Mouse (Mus musculus) thymus, postnatal 25 days (tissue): ENCODE measurements around the gene Gjd3.
A peak's percentile ranks its signal among the peaks of the same experiment; 100 is the strongest.
"Not testable (repeated sequence)": the region's sequence is repeated elsewhere in the genome, so short reads cannot be mapped to it uniquely, and the experiment has no call there.

ENCODE experiments used
- DNase-seq: peaks from one replicate; pipeline ENCODE4 v3.0.0; 2022

Gjd3 gene

GRCm38 (mm10) chr11:98982773-98983133 lies at the start of gene Gjd3:
Gjd3 (minus strand) TSS chr11:98983016.
- DNase-seq: no peak

- DNase-seq: peak; percentile 13
Measured at GRCm38 (mm10) chr11:99026899-99027440, 44.2 kb upstream of the Gjd3 start.

DNA sequence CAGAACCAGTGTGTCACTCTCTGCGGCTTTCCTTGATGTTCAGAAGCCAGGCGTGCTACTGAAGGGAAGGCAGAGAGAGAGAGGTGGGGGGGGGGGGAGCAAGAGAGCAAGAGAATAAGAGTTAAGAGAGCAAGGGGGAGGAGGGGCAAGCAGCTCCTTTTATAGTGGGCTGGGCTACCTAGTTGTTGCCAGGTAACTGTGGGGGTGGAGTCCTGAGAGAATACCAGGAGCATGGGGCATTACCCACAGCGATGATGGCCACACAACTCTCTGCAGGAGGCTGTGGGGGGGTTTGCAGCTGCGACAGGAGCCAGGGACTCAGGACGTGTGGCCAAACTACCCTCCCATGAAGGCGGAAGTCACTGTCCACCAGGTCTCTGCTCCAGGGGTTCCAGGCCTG lies 43.1 kb upstream of the Gjd3 start:
- peak; percentile 28 for DNase-seq

DNA sequence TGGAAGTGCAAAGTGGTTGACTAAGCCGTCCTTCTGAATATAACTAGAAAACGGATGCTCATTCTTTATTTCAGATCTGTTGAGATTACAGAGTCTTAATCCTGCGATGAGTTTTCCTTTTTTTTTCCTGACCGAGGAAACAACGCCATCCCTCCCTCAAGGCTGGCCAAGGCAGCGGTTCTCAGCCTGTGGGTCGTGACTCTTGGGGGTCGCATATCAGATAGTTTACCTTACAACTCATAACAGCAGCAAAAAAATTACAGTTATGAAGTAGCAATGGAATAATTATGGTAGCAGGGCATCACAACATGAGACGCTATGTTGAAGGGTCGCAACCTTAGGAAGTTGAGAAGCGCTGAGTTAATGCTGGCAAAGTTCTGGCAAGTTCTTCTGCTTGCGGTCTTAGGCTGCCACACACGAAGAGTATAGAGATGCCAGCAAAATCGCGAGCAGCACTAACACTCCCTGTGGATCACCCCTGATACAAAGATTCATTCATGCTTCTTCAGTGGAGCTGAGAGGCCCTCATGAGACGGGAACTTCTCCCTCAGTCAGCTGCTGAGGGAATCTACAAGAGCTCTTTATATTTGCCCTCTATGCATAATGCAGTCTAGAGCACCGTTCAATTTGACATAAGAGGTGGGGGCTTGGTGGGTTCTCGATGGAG lies 41.8 kb upstream of the Gjd3 start:
- peak; percentile 21 for DNase-seq

- DNase-seq: peak; percentile 97
Measured at GRCm38 (mm10) chr11:99023500-99024467, 41.0 kb upstream of the Gjd3 start, which contains the start of gene Top2a. Top2a (minus strand) TSS chr11:99024189.

DNA sequence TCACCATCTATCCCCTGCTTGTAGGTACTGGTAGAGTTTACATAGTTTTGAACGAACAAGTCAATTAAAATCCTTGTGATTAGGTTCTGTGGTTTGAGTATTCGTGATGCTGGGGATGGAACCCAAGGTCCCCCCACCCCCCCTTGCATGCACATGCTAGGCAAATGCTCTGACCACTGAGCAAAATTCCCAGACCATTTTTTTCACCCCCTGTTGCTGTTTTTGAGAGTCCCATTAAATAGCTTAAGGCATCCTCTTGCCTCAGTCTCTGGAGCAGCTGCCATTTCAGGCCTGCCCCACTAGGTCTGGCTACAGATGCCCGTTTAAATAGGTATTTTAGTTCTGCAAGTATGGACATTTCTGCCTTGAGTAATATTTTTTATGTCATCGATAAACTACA lies 40.3 kb upstream of the Gjd3 start:
- DNase-seq: no peak

DNA sequence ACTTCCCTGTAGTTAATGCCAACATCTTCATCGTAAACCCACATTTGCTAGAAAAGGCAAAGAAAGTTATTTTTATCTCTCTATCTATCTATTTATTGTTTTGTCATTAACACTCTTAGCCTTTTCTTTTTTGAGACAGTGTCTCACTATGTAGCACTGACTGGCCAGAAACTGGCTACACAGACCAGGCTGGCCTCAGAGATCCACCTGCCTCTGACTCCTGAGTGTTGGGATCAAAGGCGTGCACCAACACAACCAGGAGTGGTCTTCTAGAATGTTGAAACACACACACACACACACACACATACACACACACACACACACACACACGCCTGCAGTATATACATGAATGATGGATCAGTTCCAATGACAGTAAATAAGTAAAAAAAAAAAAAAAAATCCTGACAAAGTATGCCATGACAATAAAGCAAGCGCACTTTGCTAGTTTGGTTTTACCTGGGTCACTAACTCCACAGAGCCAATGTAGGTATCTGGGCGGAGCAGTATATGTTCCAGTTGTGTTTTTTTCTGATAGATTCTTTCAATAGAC lies 39.6 kb upstream of the Gjd3 start:
- no peak for DNase-seq

- no peak for DNase-seq
Measured at GRCm38 (mm10) chr11:99019844-99020243, 37.0 kb upstream of the Gjd3 start.

DNA sequence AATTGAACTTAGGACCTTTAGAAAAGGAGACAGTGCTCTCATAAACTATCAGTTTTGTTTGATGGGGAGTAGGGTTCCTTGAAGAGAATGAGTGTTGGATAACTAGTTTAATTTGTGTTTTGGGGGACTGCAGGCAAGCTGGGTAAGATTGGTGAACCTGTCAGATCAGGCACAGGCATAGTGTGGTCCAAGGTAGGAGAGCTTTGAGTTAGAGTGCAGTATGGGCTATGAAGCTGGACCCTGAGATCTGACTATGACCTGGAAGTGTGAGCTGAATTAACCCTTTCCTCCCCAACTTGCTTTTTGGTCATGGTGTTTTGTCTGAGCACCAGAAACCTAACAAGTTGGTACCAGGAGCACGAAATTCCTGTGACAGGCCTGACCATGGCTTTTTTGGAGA lies 31.0 kb upstream of the Gjd3 start:
- DNase-seq: no peak

- no peak for DNase-seq
Measured at GRCm38 (mm10) chr11:99010706-99011105, 27.9 kb upstream of the Gjd3 start.

DNA sequence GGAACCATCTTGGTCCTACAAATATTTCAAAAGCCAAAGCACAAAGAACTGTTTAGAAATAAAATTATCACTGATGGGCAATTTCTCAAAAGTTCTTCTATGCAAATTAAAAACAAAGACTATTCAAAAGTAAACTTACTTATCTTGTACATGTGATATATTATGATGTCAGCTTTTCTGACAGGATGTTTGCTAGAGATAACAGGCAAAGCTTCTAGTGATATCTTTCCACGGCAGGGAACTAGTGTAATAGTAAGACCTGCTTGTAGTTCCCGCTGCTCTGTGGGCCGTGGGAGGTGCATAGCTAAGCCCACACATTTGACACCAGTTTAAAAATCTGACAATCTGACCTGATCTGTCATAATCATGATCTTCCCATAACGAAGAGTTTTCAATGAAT lies 27.3 kb upstream of the Gjd3 start:
- no peak for DNase-seq

GRCm38 (mm10) chr11:99006788-99007187 lies 24.0 kb upstream of the Gjd3 start:
- no peak for DNase-seq

DNA sequence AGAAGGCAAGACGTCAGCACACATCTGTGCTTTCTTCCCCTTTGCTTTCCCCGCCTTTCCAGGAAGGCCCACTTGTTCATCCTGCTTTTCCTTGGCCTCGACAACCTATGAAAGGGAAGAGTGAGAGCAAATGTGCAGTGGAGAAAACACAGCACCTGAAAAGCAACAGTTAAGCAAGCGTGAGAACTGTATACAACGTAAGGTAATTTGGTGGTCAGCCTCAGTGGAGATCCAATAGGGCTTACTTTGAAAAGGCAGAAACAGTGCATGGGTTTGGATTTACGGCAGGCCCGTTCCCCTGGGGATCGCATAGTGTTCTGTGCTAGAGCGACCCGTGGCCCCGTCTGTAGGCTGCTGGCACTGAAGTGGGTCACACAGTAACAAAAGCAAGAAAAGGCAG lies 16.4 kb upstream of the Gjd3 start:
- no peak for DNase-seq

- no peak for DNase-seq
Measured at GRCm38 (mm10) chr11:98998776-98999175, 16.0 kb upstream of the Gjd3 start.

DNA sequence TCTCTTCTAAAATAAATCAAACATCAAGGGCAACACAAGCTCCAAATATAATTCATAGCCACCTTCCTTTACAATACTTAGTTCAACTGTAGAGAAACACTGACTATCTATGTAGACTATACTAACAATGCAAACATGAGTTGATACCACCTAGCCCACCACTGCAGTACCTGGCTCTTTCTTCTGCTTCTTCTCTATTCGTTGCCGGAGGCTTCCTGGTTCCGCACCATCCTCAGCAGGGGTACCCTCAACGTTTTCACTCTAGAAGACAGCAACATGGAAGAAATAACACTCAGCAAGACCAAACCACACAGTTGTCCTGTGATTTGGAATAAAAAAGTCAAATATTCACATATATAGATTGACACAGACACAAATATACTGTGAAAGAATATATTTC lies 14.8 kb upstream of the Gjd3 start:
- no peak for DNase-seq

DNA sequence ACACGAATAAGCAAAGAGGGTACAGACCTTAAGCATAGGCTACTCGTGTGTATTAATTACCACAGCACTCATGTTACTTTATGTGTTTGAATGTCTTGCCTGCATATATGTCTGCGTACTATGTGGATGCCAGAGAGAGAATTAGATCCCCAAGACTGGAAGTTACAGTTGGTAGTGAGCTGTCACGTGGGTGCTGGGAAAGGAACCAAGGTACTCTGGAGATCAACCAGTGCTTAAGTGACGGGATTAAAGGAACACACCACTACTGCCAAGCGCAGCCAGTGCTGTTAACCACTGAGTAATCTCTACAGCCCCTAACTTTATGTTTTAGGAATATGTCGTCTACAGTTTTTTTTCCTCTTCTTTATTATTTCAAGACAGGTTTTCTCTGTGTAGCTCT lies 13.2 kb upstream of the Gjd3 start:
- no peak for DNase-seq

DNA sequence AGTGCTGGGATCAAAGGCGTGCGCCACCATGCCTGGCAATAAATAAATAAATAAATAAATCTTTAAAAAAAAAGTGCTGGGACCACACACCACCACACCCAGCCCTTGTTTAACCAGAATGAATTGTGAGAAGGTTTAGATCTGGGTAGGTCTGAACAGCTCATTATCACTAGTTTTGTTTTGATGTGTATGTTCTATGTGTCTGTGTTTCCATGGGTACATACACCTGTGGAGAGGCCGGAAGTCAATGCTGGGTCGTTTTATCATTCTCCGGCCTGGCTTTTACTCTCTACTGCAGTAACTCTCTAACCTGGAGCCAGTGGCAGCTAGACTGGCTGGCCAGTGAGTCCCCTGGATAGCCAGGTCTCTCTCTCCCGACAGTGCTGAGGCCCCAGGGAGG lies 8.1 kb upstream of the Gjd3 start:
- DNase-seq: no peak

- not testable (repeated sequence) for DNase-seq
Measured at GRCm38 (mm10) chr11:98988260-98988659, 5.4 kb upstream of the Gjd3 start.

DNA sequence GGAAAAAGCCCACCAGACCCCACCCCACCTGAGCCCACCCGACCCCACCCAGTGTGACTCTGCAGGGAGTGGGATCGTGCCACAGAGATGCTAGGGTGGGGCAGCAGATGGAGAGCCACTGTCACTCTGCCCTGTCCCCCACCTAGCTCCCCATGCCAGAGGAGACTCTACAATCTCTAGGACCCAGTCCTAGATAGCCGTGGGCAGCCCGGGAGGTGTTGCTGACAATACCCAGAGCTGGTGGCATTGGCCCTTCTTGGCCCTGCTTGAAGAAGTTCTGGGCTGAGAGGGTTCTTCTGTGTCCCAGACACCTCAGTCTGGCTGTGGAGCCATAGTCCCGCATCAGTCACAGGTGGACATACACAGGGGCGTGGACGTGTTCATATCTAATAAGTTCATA lies 2.7 kb upstream of the Gjd3 start:
- DNase-seq: no peak

- DNase-seq: no peak
Measured at GRCm38 (mm10) chr11:98983551-98983950, 735 bp upstream of the Gjd3 start.

- DNase-seq: no peak
Measured at GRCm38 (mm10) chr11:98981997-98982772, 631 bp downstream of the Gjd3 start.

DNA sequence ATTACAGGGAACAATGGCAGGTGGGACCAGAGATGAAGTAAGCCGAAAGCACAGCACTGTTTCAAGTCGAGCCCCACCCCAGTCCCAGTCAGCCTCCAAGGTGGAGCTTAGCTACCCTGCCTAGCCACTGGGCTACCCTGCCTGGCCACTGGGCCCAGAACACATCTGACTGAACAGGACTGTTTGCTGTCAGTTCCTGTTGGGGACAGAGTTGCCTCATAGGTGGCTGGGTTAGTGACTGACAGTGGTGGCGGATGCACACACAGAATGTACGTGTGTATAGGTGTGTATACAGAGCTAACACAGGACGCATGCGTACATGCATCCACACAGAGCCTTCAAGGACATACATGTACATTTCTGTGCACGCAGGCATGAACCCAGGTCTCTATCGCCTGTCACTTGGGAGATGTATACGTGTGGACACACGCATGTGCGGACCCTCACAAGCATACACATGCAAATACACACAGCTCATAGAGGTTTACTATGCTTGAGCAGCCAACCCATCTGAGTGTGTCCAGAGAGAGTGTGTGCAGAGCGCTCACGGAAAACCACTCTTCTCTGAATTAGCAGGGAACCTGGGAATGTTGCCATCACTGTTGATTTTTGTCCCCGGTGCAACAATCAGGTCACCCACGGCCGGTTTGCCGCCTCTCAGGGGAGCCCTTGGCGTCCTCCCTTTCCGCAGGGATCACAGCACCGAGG lies 1.4 kb downstream of the Gjd3 start:
- DNase-seq: no peak
